Mouse (Mus musculus) MEL (cell line): ENCODE measurements around the gene Hecw2. TPM values are rescaled to one million over a fixed set of nuclear protein-coding genes. Genes with fewer than 3 reads are reported as not detected.

Experiments
- DNase-seq: peaks from one replicate; pipeline ENCODE4 v3.0.0; 2011; ENCODE audit warnings: low read depth, low spot score
- H3K27ac ChIP-seq: 2 replicates; pipeline ENCODE4 v1.5.1; 2012; ENCODE audit warnings: low read depth, mild to moderate bottlenecking, control low read depth, low read length, moderate library complexity; ENCODE audit not compliant: control insufficient read depth
- H3K27me3 ChIP-seq, 2 experiments: fragments of 150-350 bp in 1 of 2; sonication (generic) in 1 of 2; 2 replicates each; pipeline ENCODE4 v1.6.1; 2012; ENCODE audit warnings: low read length in 2 of 2, mild to moderate bottlenecking in 2 of 2, improper control_type of control experiment in 1 of 2, moderate library complexity in 1 of 2; ENCODE audit not compliant: insufficient read depth in 2 of 2, control insufficient read depth in 1 of 2
- H3K36me3 ChIP-seq, 2 experiments: 2 replicates each; pipeline ENCODE4 v1.6.1; 2012 to 2014; ENCODE audit warnings: low read length in 2 of 2, improper control_type of control experiment in 1 of 2, inconsistent platforms in 1 of 2, mild to moderate bottlenecking in 1 of 2; ENCODE audit not compliant: insufficient read depth in 2 of 2, control insufficient read depth in 1 of 2
- H3K4me1 ChIP-seq, 2 experiments: fragments of 150-350 bp in 1 of 2; sonication (generic) in 1 of 2; 2 replicates each; pipeline ENCODE4 v1.6.1; 2012; ENCODE audit warnings: low read length in 2 of 2, improper control_type of control experiment in 1 of 2, mild to moderate bottlenecking in 1 of 2; ENCODE audit not compliant: insufficient read depth in 2 of 2, control insufficient read depth in 1 of 2
- H3K4me3 ChIP-seq, 2 experiments: fragments of 150-350 bp in 1 of 2; sonication (generic) in 1 of 2; 2 replicates each; pipeline ENCODE4 v1.5.1; 2012; ENCODE audit warnings: low read depth in 2 of 2, low read length in 2 of 2, mild to moderate bottlenecking in 2 of 2, moderate library complexity in 2 of 2, control low read depth in 1 of 2, improper control_type of control experiment in 1 of 2; ENCODE audit not compliant: control insufficient read depth in 1 of 2, insufficient read depth in 1 of 2
- H3K79me2 ChIP-seq: 2 replicates; pipeline ENCODE4 v1.6.1; 2012; ENCODE audit warnings: mild to moderate bottlenecking, low read length, moderate library complexity; ENCODE audit not compliant: control insufficient read depth, poor library complexity, insufficient read depth
- H3K9ac ChIP-seq: 2 replicates; pipeline ENCODE4 v1.6.1; 2012; ENCODE audit warnings: low read depth, mild to moderate bottlenecking, control low read depth, low read length, moderate library complexity; ENCODE audit not compliant: control insufficient read depth, poor library complexity, severe bottlenecking
- H3K9me3 ChIP-seq: fragments of 150-350 bp; sonication (generic); replicated peaks from 2 replicates; pipeline ENCODE4 v1.6.1; 2012; ENCODE audit warnings: mild to moderate bottlenecking, low read length, improper control_type of control experiment, moderate library complexity; ENCODE audit not compliant: insufficient read depth
- BHLHE40 ChIP-seq: IDR thresholded peaks from 2 replicates; pipeline ENCODE4 v1.6.1; 2012; ENCODE audit warnings: low read depth, mild to moderate bottlenecking, inconsistent platforms, low read length, improper control_type of control experiment, borderline replicate concordance
- CHD2 ChIP-seq: IDR thresholded peaks from 2 replicates; pipeline ENCODE4 v1.6.1; 2011; ENCODE audit warnings: low read length, improper control_type of control experiment
- CTCF ChIP-seq, 3 experiments: IDR thresholded peaks in 2 of 3; conservative IDR thresholded peaks in 1 of 3; 2 replicates each; pipeline ENCODE4 v1.5.1; 2011 to 2012; ENCODE audit warnings: low read length in 3 of 3, low read depth in 2 of 3, mild to moderate bottlenecking in 2 of 3, improper control_type of control experiment in 1 of 3, inconsistent platforms in 1 of 3, mixed read lengths in 1 of 3, moderate library complexity in 1 of 3; ENCODE audit not compliant: control insufficient read depth in 1 of 3, insufficient read depth in 1 of 3, poor library complexity in 1 of 3, severe bottlenecking in 1 of 3
- E2F4 ChIP-seq: IDR thresholded peaks from 2 replicates; pipeline ENCODE4 v1.6.1; 2011; ENCODE audit warnings: low read depth, low read length, improper control_type of control experiment, borderline replicate concordance
- GATA1 ChIP-seq: IDR thresholded peaks from 2 replicates; pipeline ENCODE4 v1.6.1; 2011; ENCODE audit warnings: low read depth, low read length, improper control_type of control experiment
- KAT2A ChIP-seq: conservative IDR thresholded peaks from 2 replicates; pipeline ENCODE4 v1.6.1; 2012; ENCODE audit warnings: low read depth, low read length, improper control_type of control experiment, inconsistent platforms
- MAFK ChIP-seq: IDR thresholded peaks from 2 replicates; pipeline ENCODE4 v1.6.1; 2011; ENCODE audit warnings: low read depth, mild to moderate bottlenecking, low read length, improper control_type of control experiment, borderline replicate concordance
- MAZ ChIP-seq: IDR thresholded peaks from 2 replicates; pipeline ENCODE4 v1.6.1; 2012; ENCODE audit warnings: low read depth, mild to moderate bottlenecking, inconsistent platforms, low read length, improper control_type of control experiment
- MYB ChIP-seq: IDR thresholded peaks from 2 replicates; pipeline ENCODE4 v1.6.1; 2011; ENCODE audit warnings: mild to moderate bottlenecking, low read depth, low read length, improper control_type of control experiment
- MYC ChIP-seq: IDR thresholded peaks from 2 replicates; pipeline ENCODE4 v1.6.1; 2011; ENCODE audit warnings: low read depth, mild to moderate bottlenecking, low read length, improper control_type of control experiment, moderate library complexity
- NELFE ChIP-seq: IDR thresholded peaks from 2 replicates; pipeline ENCODE4 v1.6.1; 2011; ENCODE audit warnings: low read depth, low read length, improper control_type of control experiment
- POLR2AphosphoS2 ChIP-seq: IDR thresholded peaks from 2 replicates; pipeline ENCODE4 v1.6.1; 2011; ENCODE audit warnings: low read length, improper control_type of control experiment
- POLR2AphosphoS5 ChIP-seq: IDR thresholded peaks from 2 replicates; pipeline ENCODE4 v1.6.1; 2012; ENCODE audit warnings: low read depth, borderline replicate concordance, mild to moderate bottlenecking, inconsistent platforms, low read length, moderate library complexity, mixed read lengths
- SIN3A ChIP-seq: IDR thresholded peaks from 2 replicates; pipeline ENCODE4 v1.6.1; 2012; ENCODE audit warnings: low read length, improper control_type of control experiment, inconsistent platforms
- TAL1 ChIP-seq: IDR thresholded peaks from 2 replicates; pipeline ENCODE4 v1.6.1; 2012; ENCODE audit warnings: mild to moderate bottlenecking, inconsistent platforms, low read length, moderate library complexity, mixed read lengths
- TBP ChIP-seq: IDR thresholded peaks from 2 replicates; pipeline ENCODE4 v1.8.0; 2011; ENCODE audit warnings: low read depth, low read length, improper control_type of control experiment
- TCF12 ChIP-seq: IDR thresholded peaks from 2 replicates; pipeline ENCODE4 v1.6.1; 2014; ENCODE audit warnings: low read depth, mild to moderate bottlenecking, inconsistent platforms, low read length, improper control_type of control experiment, moderate library complexity
- UBTF ChIP-seq: IDR thresholded peaks from 2 replicates; pipeline ENCODE4 v1.6.1; 2012; ENCODE audit warnings: low read depth, mild to moderate bottlenecking, inconsistent platforms, low read length, improper control_type of control experiment, moderate library complexity, borderline replicate concordance; ENCODE audit not compliant: insufficient read depth
- USF1 ChIP-seq: IDR thresholded peaks from 2 replicates; pipeline ENCODE4 v1.6.1; 2014; ENCODE audit warnings: low read depth, mild to moderate bottlenecking, inconsistent platforms, low read length, improper control_type of control experiment, moderate library complexity
- USF2 ChIP-seq, 2 experiments: IDR thresholded peaks; 2 replicates each; pipeline ENCODE4 v1.6.1; 2011 to 2012; ENCODE audit warnings: improper control_type of control experiment in 2 of 2, low read length in 2 of 2, borderline replicate concordance in 1 of 2, inconsistent platforms in 1 of 2, low read depth in 1 of 2, mild to moderate bottlenecking in 1 of 2; ENCODE audit not compliant: insufficient read depth in 1 of 2
- ZKSCAN1 ChIP-seq: IDR thresholded peaks from 2 replicates; pipeline ENCODE4 v1.6.1; 2012; ENCODE audit warnings: low read depth, mild to moderate bottlenecking, inconsistent platforms, low read length, improper control_type of control experiment, moderate library complexity
- ZNF384 ChIP-seq: IDR thresholded peaks from 2 replicates; pipeline ENCODE4 v1.6.1; 2012; ENCODE audit warnings: low read depth, mild to moderate bottlenecking, inconsistent platforms, low read length, improper control_type of control experiment
- polyA plus RNA-seq, 2 experiments: library from polyadenylated mRNA; stranded (reverse) in 1 of 2; unstranded in 1 of 2; fragments of >175 nt in 1 of 2; fragments of >200 nt in 1 of 2; gene quantifications; 2 replicates each; pipeline versions ENCODE4 v1.2.1 to v1.2.4; 2012; ENCODE audit warnings: low replicate concordance in 2 of 2, low read depth in 1 of 2; ENCODE audit not compliant: insufficient read length in 2 of 2, insufficient read depth in 1 of 2, missing spikeins in 1 of 2
- total RNA-seq: library from RNA; depleted of rRNA; stranded (reverse); fragments of 300-350 nt; gene quantifications from 2 replicates; pipeline ENCODE4 v1.2.3, GENCODE M21; 2012

Hecw2 gene
- total and polyA plus RNA-seq, 3 experiments, result not detected

- Histone ChIP-seq H3K27ac (no peak overlapping the region), H3K27me3 (no peaks in the 10 kb centered on the region), H3K4me1 (no peaks in the 10 kb centered on the region), H3K79me2 (no peaks in the 10 kb centered on the region), H3K9me3 (no peaks in the 10 kb centered on the region), H3K9ac (no peak overlapping the region), H3K4me3 (no peak overlapping the region), H3K36me3 (no peaks in the 10 kb centered on the region)
- no peak for DNase-seq
- TF ChIP-seq MYC (no peak), E2F4 (no peak), ZKSCAN1 (no peak), UBTF (no peak), USF2 (IDR thresholded peaks at IDR 0.05; ENCODE audit: borderline replicate concordance in 1 of 2, insufficient read depth in 1 of 2, low read depth in 1 of 2, low read length in 2 of 2) (no peak), ZNF384 (no peak), KAT2A (no peak), POLR2AphosphoS2 (no peak), MAFK (no peak)
These were observed 83.9 kb downstream of the Hecw2 start for GRCm38 (mm10) chr1:54110920-54111605.

GRCm38 (mm10) chr1:54109255-54109654 lies 85.7 kb downstream of the Hecw2 start:
- Histone ChIP-seq H3K4me1 (no peaks in the 10 kb centered on the region), H3K27ac (no peak overlapping the region), H3K9ac (no peak overlapping the region), H3K27me3 (no peaks in the 10 kb centered on the region), H3K9me3 (no peaks in the 10 kb centered on the region), H3K79me2 (no peaks in the 10 kb centered on the region), H3K36me3 (no peaks in the 10 kb centered on the region), H3K4me3 (no peak overlapping the region)
- TF ChIP-seq TCF12 (no peak), BHLHE40 (no peak), E2F4 (no peak), UBTF (no peak), SIN3A (no peak), CHD2 (no peak), NELFE (no peak), MAZ (no peak), MAFK (no peak), TAL1 (no peak), POLR2AphosphoS5 (no peak), TBP (no peak), GATA1 (no peak), MYB (no peak), CTCF (IDR thresholded peaks at IDR 0.05 in 2 of 3, conservative IDR thresholded peaks at IDR 0.05 in 1 of 3; ENCODE audit: control insufficient read depth in 1 of 3, insufficient read depth in 1 of 3, low read depth in 2 of 3, low read length in 3 of 3, poor library complexity in 1 of 3, severe bottlenecking in 1 of 3) (no peak), ZNF384 (no peak), USF1 (no peak)
- no peak for DNase-seq
